Mouse (Mus musculus) bone marrow macrophage, adult 2 months (primary cell): ENCODE measurements around the gene Iqck.

Experiments used
- CTCF ChIP-seq: IDR thresholded peaks from 2 replicates; pipeline ENCODE4 v1.5.1; 2012; ENCODE audit warnings: low read depth, mild to moderate bottlenecking, low read length, moderate library complexity
- POLR2A ChIP-seq: IDR thresholded peaks from 2 replicates; pipeline ENCODE4 v1.6.1; 2012; ENCODE audit warnings: mild to moderate bottlenecking, low read depth, low read length, borderline replicate concordance

- no peak for TF ChIP-seq CTCF
- no peak for TF ChIP-seq POLR2A
Observed at GRCm38 (mm10) chr7:118992080-118992560, 136.6 kb downstream of the Iqck start.
